Mouse (Mus musculus) forebrain, postnatal 0 days (tissue): ENCODE data around the gene Glo1. TPM values are rescaled to one million over a fixed set of nuclear protein-coding genes. Genes with fewer than 3 reads are reported as not detected.

ENCODE experiments used
- ATAC-seq: fragments of 200-750 bp; cut with Nextera tagmentation; 2 replicates; pipeline ENCODE4 v1.8.0; 2017; ENCODE audit warnings: mild to moderate bottlenecking, moderate library complexity
- DNase-seq: peaks from one replicate; pipeline ENCODE4 v3.0.0-alpha.2; 2015
- H3K27ac ChIP-seq: fragments of 300-500 bp; sonication (generic); 2 replicates; pipeline ENCODE4 v1.5.1; 2014; ENCODE audit warnings: low read depth, mild to moderate bottlenecking, antibody characterized with exemption, low read length, moderate library complexity, mixed read lengths
- H3K27me3 ChIP-seq: fragments of 300-500 bp; sonication (generic); 2 replicates; pipeline ENCODE4 v1.6.1; 2014; ENCODE audit warnings: mild to moderate bottlenecking, low read length, mixed read lengths; ENCODE audit not compliant: insufficient read depth
- H3K36me3 ChIP-seq: fragments of 300-500 bp; sonication (generic); 2 replicates; pipeline ENCODE4 v1.6.1; 2014; ENCODE audit warnings: mild to moderate bottlenecking, moderate library complexity; ENCODE audit not compliant: insufficient read depth
- H3K4me1 ChIP-seq: fragments of 300-500 bp; sonication (generic); 2 replicates; pipeline ENCODE4 v1.6.1; 2014; ENCODE audit warnings: antibody characterized with exemption; ENCODE audit not compliant: insufficient read depth
- H3K4me2 ChIP-seq: fragments of 300-500 bp; sonication (generic); 2 replicates; pipeline ENCODE4 v1.6.1; 2014; ENCODE audit warnings: low read depth, mild to moderate bottlenecking, moderate library complexity
- H3K4me3 ChIP-seq: fragments of 300-500 bp; sonication (generic); 2 replicates; pipeline ENCODE4 v1.5.1; 2014; ENCODE audit warnings: low read depth, low read length, mixed read lengths
- H3K9ac ChIP-seq: fragments of 300-500 bp; sonication (generic); 2 replicates; pipeline ENCODE4 v1.6.1; 2014; ENCODE audit warnings: mild to moderate bottlenecking
- H3K9me3 ChIP-seq: fragments of 300-500 bp; sonication (generic); 2 replicates; pipeline ENCODE4 v1.6.1; 2016; ENCODE audit warnings: low read length
- CTCF ChIP-seq: sonication (generic); IDR thresholded peaks from 2 replicates; pipeline ENCODE4 v1.5.1; 2016; ENCODE audit warnings: antibody characterized with exemption, control low read depth, low read depth
- WGBS: fragments of 180-500 bp; shearing (Covaris S2); extraction: QIAGEN DNeasy Blood & Tissue Kit; methylation state at CpG from one replicate; pipeline ENCODE4 v1.1.7; 2014; 5-methylcytosine and 5-hydroxymethylcytosine counted together
- polyA plus RNA-seq: library from polyadenylated mRNA; unstranded; fragments of >200 nt; fragmentation: Nextera tagmentation; extraction: Ambion mirVana; gene quantifications from 2 replicates; pipeline ENCODE4 v1.2.1, GENCODE M21; 2015
- total RNA-seq: library from RNA; depleted of rRNA; stranded (reverse); fragments of >200 nt; gene quantifications from 2 replicates; pipeline ENCODE4 v1.2.3, GENCODE M21; 2014

Gene Glo1
- total and polyA plus RNA-seq, 2 experiments from 2014 or later, result 150 to 194 TPM

DNA sequence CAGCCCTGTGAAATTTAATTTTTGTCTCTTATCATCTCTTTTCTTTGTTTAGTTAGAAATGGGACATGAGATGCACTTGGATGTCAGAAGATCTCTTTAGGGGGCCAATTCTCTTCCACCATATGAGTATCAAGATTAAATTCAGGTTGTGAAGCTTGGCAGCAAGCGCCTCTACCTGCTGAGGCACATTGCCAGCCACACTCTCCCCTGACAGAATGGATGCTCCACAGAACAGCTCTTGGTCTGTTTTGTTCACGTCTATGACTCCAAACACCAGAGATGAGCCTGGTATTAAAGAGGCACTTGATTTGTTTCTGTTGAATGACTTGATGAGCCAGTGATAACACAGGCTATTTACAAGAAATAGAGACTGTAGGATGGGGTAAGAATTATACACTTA is 63.9 kb downstream of the Glo1 start:
- WGBS, result 88% methylated on average over 2 of the region's 2 CpGs
- Histone ChIP-seq H3K9me3 (no peaks in the 10 kb centered on the region), H3K27me3 (no peaks in the 10 kb centered on the region), H3K36me3 (no peaks in the 10 kb centered on the region), H3K4me2 (no peak overlapping the region), H3K4me1 (no peaks in the 10 kb centered on the region), H3K4me3 (no peak overlapping the region), H3K27ac (no peak overlapping the region), H3K9ac (no peak overlapping the region)
- no peak for ATAC-seq
- no peak for TF ChIP-seq CTCF
- DNase-seq, result no peak

GRCm38 (mm10) chr17:30559536-30559935 is 67.1 kb downstream of the Glo1 start:
- ATAC-seq, result no peak

DNA sequence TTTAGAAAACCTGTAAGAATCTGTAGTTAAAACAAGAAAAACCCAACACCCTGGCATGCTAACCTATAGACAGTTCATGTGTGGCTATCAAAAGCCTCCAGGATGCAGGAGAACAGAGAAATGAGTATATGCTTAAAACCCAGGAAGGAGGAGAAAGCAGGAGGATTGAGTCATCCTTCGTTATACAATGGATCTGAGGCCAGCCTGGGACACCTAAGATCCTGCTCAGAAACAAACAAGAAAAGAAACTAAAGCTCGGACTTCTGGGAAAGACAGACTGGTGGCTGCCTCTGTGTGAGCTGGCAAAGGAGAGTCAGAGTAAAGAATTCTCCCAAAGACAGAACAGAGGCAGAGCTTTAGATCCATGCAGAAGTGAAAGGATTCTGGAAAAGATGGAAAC is 68.0 kb downstream of the Glo1 start:
- H3K27me3 ChIP-seq, result no peaks in the 10 kb centered on the region
- H3K9ac ChIP-seq, result no peak overlapping the region
- TF ChIP-seq CTCF, result no peak
- WGBS, result 65% methylated on average over 2 of the region's 2 CpGs
- ATAC-seq, result no peak
- H3K36me3 ChIP-seq, result no peaks in the 10 kb centered on the region
- H3K4me2 ChIP-seq, result no peak overlapping the region
- no peak for DNase-seq
- H3K27ac ChIP-seq, result no peak overlapping the region
- no peak overlapping the region for H3K4me3 ChIP-seq
- no peaks in the 10 kb centered on the region for H3K9me3 ChIP-seq
- no peaks in the 10 kb centered on the region for H3K4me1 ChIP-seq

More at GRCm38 (mm10) chr17:30559536-30559935, 67.1 kb downstream of the Glo1 start:
- Histone ChIP-seq H3K4me3 (no peak overlapping the region), H3K27ac (no peak overlapping the region), H3K9ac (no peak overlapping the region), H3K4me2 (no peak overlapping the region), H3K36me3 (no peaks in the 10 kb centered on the region), H3K9me3 (no peaks in the 10 kb centered on the region), H3K27me3 (no peaks in the 10 kb centered on the region), H3K4me1 (no peaks in the 10 kb centered on the region)
- WGBS, result 48% methylated on average over 3 of the region's 3 CpGs
- peak; percentile 59 for TF ChIP-seq CTCF
- DNase-seq, result peak; percentile 10

- Histone ChIP-seq H3K36me3 (no peaks in the 10 kb centered on the region), H3K9ac (no peak overlapping the region), H3K9me3 (no peaks in the 10 kb centered on the region), H3K4me2 (no peak overlapping the region), H3K4me3 (no peak overlapping the region), H3K27me3 (no peaks in the 10 kb centered on the region), H3K4me1 (no peaks in the 10 kb centered on the region), H3K27ac (no peak overlapping the region)
- DNase-seq (no peak), ATAC-seq (no peak)
- WGBS, result 95% methylated on average over 3 of the region's 3 CpGs
- no peak for TF ChIP-seq CTCF
Measured at GRCm38 (mm10) chr17:30556512-30556911, 70.2 kb downstream of the Glo1 start.

DNA sequence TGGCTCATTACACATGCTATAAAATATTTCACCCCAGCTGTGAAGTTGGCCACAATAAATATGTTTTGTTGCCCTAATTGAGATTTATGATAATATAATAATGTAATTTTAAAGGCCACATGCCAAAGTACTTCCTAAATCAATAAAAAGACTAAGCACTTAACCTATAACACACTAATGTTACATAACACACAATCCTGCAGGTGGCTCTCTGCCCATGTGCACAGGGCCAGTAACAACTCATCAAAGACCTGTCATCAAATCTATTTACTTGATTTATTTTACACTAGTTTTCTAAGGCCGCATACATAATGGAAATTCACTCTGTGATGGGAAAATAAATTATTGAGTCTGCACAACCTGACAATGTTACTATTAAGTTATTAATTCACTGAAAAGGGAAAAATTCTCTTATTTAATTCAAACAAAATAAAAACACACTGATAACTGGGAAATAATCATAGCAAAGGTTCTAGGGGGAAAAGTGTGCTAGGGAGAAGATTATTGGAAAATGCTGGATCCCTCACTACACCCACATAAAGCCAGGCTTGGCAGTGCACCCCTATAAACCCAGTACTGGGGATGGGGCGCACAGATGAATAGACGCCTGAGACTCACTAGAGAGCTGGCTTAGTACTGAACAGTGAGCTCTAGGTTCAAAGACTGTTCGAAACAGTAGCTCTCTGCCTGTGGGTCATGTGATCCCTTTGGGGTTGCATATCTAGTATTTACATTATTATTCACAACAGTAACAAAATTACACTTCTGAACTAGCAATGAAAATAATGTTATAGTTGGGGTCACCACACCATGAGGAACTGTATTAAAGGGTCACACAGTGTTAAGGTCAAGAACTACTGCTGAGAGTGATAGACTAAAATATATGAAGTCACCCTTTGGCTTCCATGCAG is 73.4 kb downstream of the Glo1 start:
- WGBS, result 85% methylated on average over 4 of the region's 4 CpGs

DNA sequence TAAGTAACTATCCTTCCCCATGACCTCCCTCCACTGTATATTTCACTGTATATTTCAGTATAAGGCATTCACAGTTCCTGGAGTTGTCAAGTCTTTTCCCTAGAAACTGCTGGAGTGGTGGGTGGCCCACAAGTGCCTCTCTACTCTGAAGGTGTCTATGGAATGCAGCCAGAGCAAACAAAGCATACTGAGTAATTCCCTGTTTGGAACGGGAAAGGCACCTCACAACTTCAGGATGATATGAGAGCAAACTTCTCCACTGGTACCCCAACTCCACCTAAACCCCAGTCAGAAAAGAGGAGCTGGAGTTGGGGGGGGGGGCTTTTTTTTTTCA is 75.9 kb downstream of the Glo1 start:
- DNase-seq (no peak), ATAC-seq (no peak)
- TF ChIP-seq CTCF, result no peak
- 6% methylated on average over 1 of the region's 1 CpGs for WGBS
- no peaks in the 10 kb centered on the region for H3K4me1 ChIP-seq
- no peaks in the 10 kb centered on the region for H3K27me3 ChIP-seq
- H3K36me3 ChIP-seq, result no peaks in the 10 kb centered on the region
- H3K27ac ChIP-seq, result no peak overlapping the region
- H3K9me3 ChIP-seq, result no peaks in the 10 kb centered on the region
- no peak overlapping the region for H3K4me3 ChIP-seq
- H3K4me2 ChIP-seq, result no peak overlapping the region
- H3K9ac ChIP-seq, result no peak overlapping the region

More for the DNA sequence above, 73.4 kb downstream of the Glo1 start:
- Histone ChIP-seq H3K4me2 (no peak overlapping the region), H3K27me3 (no peaks in the 10 kb centered on the region), H3K9me3 (no peaks in the 10 kb centered on the region), H3K9ac (no peak overlapping the region), H3K27ac (no peak overlapping the region), H3K36me3 (no peaks in the 10 kb centered on the region), H3K4me1 (no peaks in the 10 kb centered on the region), H3K4me3 (no peak overlapping the region)
- DNase-seq, result no peak
- ATAC-seq, result no peak
- TF ChIP-seq CTCF, result no peak

- Histone ChIP-seq H3K9ac (no peak overlapping the region), H3K27ac (no peak overlapping the region), H3K27me3 (no peaks in the 10 kb centered on the region), H3K4me3 (no peak overlapping the region), H3K4me1 (no peaks in the 10 kb centered on the region), H3K36me3 (no peaks in the 10 kb centered on the region), H3K9me3 (no peaks in the 10 kb centered on the region), H3K4me2 (no peak overlapping the region)
- no peak for ATAC-seq
- no peak for DNase-seq
- no peak for TF ChIP-seq CTCF
- 57% methylated on average over 9 of the region's 9 CpGs for WGBS
Measured at GRCm38 (mm10) chr17:30549899-30550773, 76.5 kb downstream of the Glo1 start.
